Mouse (Mus musculus): ENCODE data around the gene Rad51b. TPM values are rescaled to one million over a fixed set of nuclear protein-coding genes. Genes with fewer than 3 reads are reported as not detected.

The Rad51b gene
- polyA plus RNA-seq, 1 experiment from 2014 or later = 6.3 TPM

DNA sequence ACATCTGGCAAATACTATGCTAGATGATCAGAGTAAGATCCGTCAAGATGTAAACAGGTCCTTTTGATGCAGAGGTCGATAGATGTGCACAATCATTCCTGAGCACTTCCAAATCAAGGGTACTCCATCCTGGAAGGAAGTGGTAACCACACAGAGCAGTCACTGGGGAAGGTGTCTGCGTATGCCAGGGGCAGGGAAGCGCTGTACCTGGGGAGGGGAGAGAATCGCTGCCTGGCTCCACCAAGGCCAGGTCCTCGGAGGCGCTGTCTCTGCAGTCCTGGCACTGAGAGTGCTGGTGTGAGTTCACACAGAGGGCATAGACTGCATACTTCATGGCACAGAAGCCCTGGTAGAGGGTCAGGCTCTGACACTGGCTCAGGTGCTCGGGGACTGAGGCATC lies 14.5 kb upstream of the Rad51b start:
- Histone ChIP-seq H3K4me2 (ENCODE audit: low read depth, severe bottlenecking) (no peak overlapping the region), H3K4me3 (ENCODE audit: low read depth, low read length) (no peak overlapping the region), H3K9ac (ENCODE audit: low read length) (no peak overlapping the region), H3K27ac (replicated peaks; ENCODE audit: low read depth, low read length) (no peak overlapping the region), H3K4me1 (ENCODE audit: control insufficient read depth, insufficient read depth, low read length) (no peaks in the 10 kb centered on the region), H3K36me3 (ENCODE audit: control insufficient read depth, insufficient read depth, low read length) (peaks cover 24% of the 10 kb centered on the region), H3K27me3 (ENCODE audit: control insufficient read depth, insufficient read depth, low read length) (no peaks in the 10 kb centered on the region), H3K9me3 (ENCODE audit: control insufficient read depth, low read length) (no peaks in the 10 kb centered on the region)
- 88% methylated on average over 8 of the region's 8 CpGs for WGBS
- DNase-seq (ENCODE audit: low spot score) (no peak), ATAC-seq (ENCODE audit: insufficient number of reproducible peaks, low FRiP score, low TSS enrichment, low read depth) (no peak)

DNA sequence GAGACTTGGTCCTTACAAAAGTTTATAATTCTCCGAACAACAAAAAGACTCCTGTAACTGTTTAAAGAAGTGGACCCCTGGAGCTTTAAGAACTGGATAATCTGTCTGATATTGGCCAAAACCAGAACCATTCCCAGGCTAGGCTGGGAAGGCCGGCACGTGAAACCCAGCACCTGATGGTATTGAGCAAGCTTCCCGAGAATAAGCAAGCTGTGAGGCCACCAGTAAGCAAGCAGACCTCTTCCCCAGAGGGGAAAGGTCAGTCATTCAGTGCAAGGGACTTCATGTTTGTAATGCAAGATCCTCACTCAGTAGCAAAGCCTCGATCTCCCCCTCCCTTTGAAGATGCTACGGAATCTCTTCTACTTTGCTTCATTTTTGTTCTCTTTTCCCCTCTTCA lies 4.2 kb upstream of the Rad51b start:
- Histone ChIP-seq H3K36me3 (ENCODE audit: control insufficient read depth, insufficient read depth, low read length) (peaks cover 3% of the 10 kb centered on the region; the same call in 1 of the 2 replicates), H3K27ac (replicated peaks; ENCODE audit: low read depth, low read length) (no peak overlapping the region), H3K9ac (ENCODE audit: low read length) (no peak overlapping the region), H3K4me3 (ENCODE audit: low read depth, low read length) (no peak overlapping the region), H3K4me2 (ENCODE audit: low read depth, severe bottlenecking) (no peak overlapping the region), H3K4me1 (ENCODE audit: control insufficient read depth, insufficient read depth, low read length) (0 out of 2 replicates have a peak, but pooled peaks cover 3% of the 10 kb centered on the region), H3K27me3 (ENCODE audit: control insufficient read depth, insufficient read depth, low read length) (no peaks in the 10 kb centered on the region), H3K9me3 (ENCODE audit: control insufficient read depth, low read length) (no peaks in the 10 kb centered on the region)
- WGBS = 88% methylated on average over 6 of the region's 6 CpGs
- DNase-seq (ENCODE audit: low spot score) (no peak), ATAC-seq (ENCODE audit: insufficient number of reproducible peaks, low FRiP score, low TSS enrichment, low read depth) (no peak)

DNA sequence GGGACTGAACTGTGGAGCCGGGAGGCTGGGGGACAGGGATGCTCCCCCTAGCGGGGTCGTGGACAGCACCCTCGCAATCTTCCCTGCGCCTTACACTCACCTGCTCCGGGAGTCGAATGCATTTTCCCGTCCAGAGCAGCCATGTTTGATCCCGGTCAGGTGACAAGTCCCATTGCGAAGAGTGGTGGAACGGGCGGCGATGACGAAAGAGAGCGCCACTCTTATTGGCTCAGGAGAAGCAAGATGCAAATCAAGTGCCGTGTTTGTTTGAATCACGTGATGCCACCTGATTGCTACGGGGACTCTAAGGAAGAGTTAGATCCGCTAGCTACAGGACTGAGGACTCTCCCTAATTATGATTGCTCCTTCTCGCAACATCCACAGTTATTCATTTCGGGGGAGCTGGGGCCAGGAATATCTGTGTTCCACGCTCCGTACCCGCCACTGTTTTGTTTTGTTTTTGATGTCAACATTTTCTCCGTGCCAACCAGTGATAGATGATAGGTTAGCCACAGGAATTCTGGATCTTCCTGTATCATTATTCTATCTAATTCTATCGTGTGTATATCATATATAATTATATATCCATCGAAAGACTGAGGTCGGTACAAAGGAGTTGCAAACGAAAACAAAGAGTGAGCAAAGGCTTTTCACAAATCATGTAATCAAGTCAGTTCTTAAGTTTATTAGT lies 811 bp upstream of the Rad51b start, which contains the start of gene Zfyve26:
Gene Zfyve26 (minus strand): TSS at position 179 of the 691 bp plus-strand sequence.
- Histone ChIP-seq H3K27me3 (ENCODE audit: control insufficient read depth, insufficient read depth, low read length) (no peaks in the 10 kb centered on the region), H3K4me3 (ENCODE audit: low read depth, low read length) (peak within 1 kb of the TSS; percentile 73), H3K9me3 (ENCODE audit: control insufficient read depth, low read length) (no peaks in the 10 kb centered on the region), H3K4me1 (ENCODE audit: control insufficient read depth, insufficient read depth, low read length) (0 out of 2 replicates have a peak, but pooled peaks cover 3% of the 10 kb centered on the region), H3K27ac (replicated peaks; ENCODE audit: low read depth, low read length) (peak within 1 kb of the TSS; percentile 4; the same call in 1 of the 2 replicates), H3K9ac (ENCODE audit: low read length) (peak within 1 kb of the TSS; percentile 76), H3K4me2 (ENCODE audit: low read depth, severe bottlenecking) (peak within 1 kb of the TSS; percentile 73), H3K36me3 (ENCODE audit: control insufficient read depth, insufficient read depth, low read length) (no peaks in the 10 kb centered on the region)
- ATAC-seq (ENCODE audit: insufficient number of reproducible peaks, low FRiP score, low TSS enrichment, low read depth) (peak; percentile 94), DNase-seq (ENCODE audit: low spot score) (peak; percentile 93)
- WGBS = under 1% methylated on average over 29 of the region's 29 CpGs

DNA sequence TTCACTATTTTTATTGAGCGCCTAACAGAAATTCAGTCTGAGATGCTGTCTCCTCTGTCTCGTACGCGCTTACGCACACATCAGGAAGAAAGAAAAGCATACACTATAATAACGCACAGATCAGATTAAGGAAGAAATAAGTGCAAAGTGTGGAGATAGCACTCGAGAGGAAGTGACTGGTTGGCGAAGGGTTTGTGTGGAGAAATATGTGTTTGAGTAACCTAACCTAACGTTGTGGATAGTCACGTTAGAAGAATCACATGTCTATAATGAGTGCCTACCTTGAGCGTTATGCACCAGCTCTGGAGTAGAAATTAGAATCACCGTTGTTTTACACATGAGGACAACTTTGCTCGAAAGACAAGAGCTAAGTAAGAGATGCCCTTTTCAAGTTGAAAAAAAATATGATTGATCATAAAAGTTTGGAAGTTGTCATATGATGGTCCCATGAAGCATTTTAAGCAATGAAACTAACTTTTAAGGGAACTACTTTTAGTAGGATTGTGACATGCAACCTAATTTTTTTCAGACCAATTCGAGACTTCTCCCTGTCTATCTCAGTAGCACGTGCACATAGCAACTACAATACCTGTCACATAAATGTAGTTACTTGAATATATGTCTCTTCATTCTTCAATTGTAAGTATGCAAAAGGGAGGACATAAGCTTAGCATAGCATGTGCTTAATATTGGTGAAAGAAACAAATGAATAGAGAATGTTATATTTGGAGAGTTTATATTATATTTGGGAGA lies 978 bp downstream of the Rad51b start:
- peak overlapping the region; percentile 73 for H3K4me2 ChIP-seq (ENCODE audit: low read depth, severe bottlenecking)
- no peaks in the 10 kb centered on the region for H3K9me3 ChIP-seq (ENCODE audit: control insufficient read depth, low read length)
- no peak for DNase-seq (ENCODE audit: low spot score)
- H3K4me3 ChIP-seq (ENCODE audit: low read depth, low read length) = peak overlapping the region; percentile 73
- peak overlapping the region; percentile 76 for H3K9ac ChIP-seq (ENCODE audit: low read length)
- no peak for ATAC-seq (ENCODE audit: insufficient number of reproducible peaks, low FRiP score, low TSS enrichment, low read depth)
- H3K36me3 ChIP-seq (ENCODE audit: control insufficient read depth, insufficient read depth, low read length) = no peaks in the 10 kb centered on the region
- 0 out of 2 replicates have a peak, but pooled peaks cover 3% of the 10 kb centered on the region for H3K4me1 ChIP-seq (ENCODE audit: control insufficient read depth, insufficient read depth, low read length)
- 17% methylated on average over 15 of the region's 15 CpGs for WGBS
- H3K27me3 ChIP-seq (ENCODE audit: control insufficient read depth, insufficient read depth, low read length) = no peaks in the 10 kb centered on the region
- no peak overlapping the region for H3K27ac ChIP-seq (replicated peaks; ENCODE audit: low read depth, low read length)

DNA sequence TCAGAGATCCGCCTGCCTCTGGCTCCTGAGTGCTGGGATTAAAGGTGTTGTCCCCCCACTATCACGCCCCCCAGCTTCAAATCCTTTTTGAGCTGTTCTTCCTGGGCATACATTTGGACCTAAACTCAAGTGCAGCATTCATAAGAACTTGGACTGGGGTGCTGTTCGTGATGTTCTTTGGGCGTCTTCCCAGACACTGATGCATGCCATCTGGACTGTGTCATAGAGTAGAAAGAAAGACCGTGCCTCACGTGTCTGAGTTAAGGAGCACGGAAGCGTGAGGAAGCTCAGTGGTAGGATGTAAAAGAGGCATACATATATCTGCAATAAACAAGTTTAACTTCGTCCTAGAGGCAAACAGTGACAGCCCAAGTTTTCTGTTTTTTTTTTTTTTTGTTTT lies 4.7 kb downstream of the Rad51b start:
- no peak overlapping the region for H3K9ac ChIP-seq (ENCODE audit: low read length)
- WGBS = 93% methylated on average over 9 of the region's 9 CpGs
- H3K4me2 ChIP-seq (ENCODE audit: low read depth, severe bottlenecking) = no peak overlapping the region
- H3K27ac ChIP-seq (replicated peaks; ENCODE audit: low read depth, low read length) = no peak overlapping the region
- ATAC-seq (ENCODE audit: insufficient number of reproducible peaks, low FRiP score, low TSS enrichment, low read depth) (no peak), DNase-seq (ENCODE audit: low spot score) (no peak)
- H3K9me3 ChIP-seq (ENCODE audit: control insufficient read depth, low read length) = no peaks in the 10 kb centered on the region
- no peaks in the 10 kb centered on the region for H3K27me3 ChIP-seq (ENCODE audit: control insufficient read depth, insufficient read depth, low read length)
- no peaks in the 10 kb centered on the region for H3K36me3 ChIP-seq (ENCODE audit: control insufficient read depth, insufficient read depth, low read length)
- no peak overlapping the region for H3K4me3 ChIP-seq (ENCODE audit: low read depth, low read length)
- H3K4me1 ChIP-seq (ENCODE audit: control insufficient read depth, insufficient read depth, low read length) = no peaks in the 10 kb centered on the region

DNA sequence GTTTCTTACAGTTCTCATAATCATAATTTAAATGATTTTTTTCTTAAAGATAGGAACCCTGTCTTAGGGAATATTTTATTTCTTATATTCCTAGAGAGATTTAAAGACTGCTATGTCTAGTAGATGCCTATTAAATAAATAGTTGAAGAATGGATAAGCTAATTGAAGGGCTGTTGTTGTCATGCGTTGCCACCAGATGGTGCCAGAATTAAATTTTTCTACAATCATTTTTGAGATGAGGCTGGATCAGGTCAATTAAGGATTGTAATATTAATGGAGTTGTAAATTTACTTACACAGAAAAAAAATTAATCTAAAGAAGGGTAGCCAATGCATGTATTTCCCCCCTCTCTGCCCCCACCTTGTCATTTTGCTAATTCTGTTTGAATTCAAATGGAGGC lies 8.0 kb downstream of the Rad51b start:
- Histone ChIP-seq H3K4me1 (ENCODE audit: control insufficient read depth, insufficient read depth, low read length) (no peaks in the 10 kb centered on the region), H3K9ac (ENCODE audit: low read length) (no peak overlapping the region)
- no peak for DNase-seq (ENCODE audit: low spot score)

DNA sequence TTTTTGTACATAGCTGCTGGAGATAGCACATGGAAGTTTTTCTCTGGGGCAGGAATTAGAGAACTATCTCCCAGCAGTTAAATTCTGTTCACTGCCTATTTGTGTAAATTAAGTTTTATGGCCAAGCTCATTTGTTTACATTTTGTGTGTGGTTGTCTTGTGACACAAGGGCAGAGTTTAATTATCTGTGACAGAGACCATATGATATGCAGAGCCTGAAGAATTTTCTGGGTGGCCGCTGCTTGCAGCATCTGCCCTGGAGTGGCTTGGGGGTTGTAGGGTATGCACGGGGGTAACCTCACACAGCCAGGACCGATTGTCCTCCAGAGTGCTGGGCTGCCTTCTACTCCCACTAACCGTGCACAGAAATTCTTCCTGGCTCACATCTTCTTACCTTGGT lies 8.9 kb downstream of the Rad51b start:
- Histone ChIP-seq H3K27ac (replicated peaks; ENCODE audit: low read depth, low read length) (no peak overlapping the region), H3K27me3 (ENCODE audit: control insufficient read depth, insufficient read depth, low read length) (no peaks in the 10 kb centered on the region), H3K9ac (ENCODE audit: low read length) (no peak overlapping the region), H3K36me3 (ENCODE audit: control insufficient read depth, insufficient read depth, low read length) (no peaks in the 10 kb centered on the region), H3K9me3 (ENCODE audit: control insufficient read depth, low read length) (no peaks in the 10 kb centered on the region), H3K4me1 (ENCODE audit: control insufficient read depth, insufficient read depth, low read length) (no peaks in the 10 kb centered on the region), H3K4me2 (ENCODE audit: low read depth, severe bottlenecking) (no peak overlapping the region), H3K4me3 (ENCODE audit: low read depth, low read length) (no peak overlapping the region)
- ATAC-seq (ENCODE audit: insufficient number of reproducible peaks, low FRiP score, low TSS enrichment, low read depth) (no peak), DNase-seq (ENCODE audit: low spot score) (no peak)
- 68% methylated on average over 4 of the region's 4 CpGs for WGBS

More for the DNA sequence above, 8.0 kb downstream of the Rad51b start:
- no peaks in the 10 kb centered on the region for H3K36me3 ChIP-seq (ENCODE audit: control insufficient read depth, insufficient read depth, low read length)
- H3K9me3 ChIP-seq (ENCODE audit: control insufficient read depth, low read length) = no peaks in the 10 kb centered on the region
- no peaks in the 10 kb centered on the region for H3K27me3 ChIP-seq (ENCODE audit: control insufficient read depth, insufficient read depth, low read length)
- no peak for ATAC-seq (ENCODE audit: insufficient number of reproducible peaks, low FRiP score, low TSS enrichment, low read depth)
- H3K4me2 ChIP-seq (ENCODE audit: low read depth, severe bottlenecking) = no peak overlapping the region
- H3K4me3 ChIP-seq (ENCODE audit: low read depth, low read length) = no peak overlapping the region
- 75% methylated on average over 1 of the region's 1 CpGs for WGBS
- no peak overlapping the region for H3K27ac ChIP-seq (replicated peaks; ENCODE audit: low read depth, low read length)

DNA sequence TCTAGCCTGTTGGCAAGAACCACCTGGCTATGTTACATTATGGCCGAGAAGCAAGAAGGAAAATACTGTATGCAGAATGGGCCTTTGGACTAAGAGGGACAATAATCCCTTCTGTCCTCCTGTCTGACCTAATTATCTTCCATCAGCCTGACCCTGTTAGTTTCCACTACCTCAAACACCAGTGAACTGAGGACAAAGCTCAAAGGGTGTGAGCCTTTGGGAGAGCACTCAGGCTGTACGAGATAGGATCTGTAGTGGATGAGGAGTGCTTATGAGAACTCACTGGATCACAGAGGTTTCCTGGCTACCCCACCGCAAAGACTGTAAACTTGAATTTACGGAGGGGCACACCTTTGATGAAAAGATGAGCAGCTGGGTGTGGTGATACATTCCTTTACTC lies 16.6 kb downstream of the Rad51b start:
- no peak overlapping the region for H3K9ac ChIP-seq (ENCODE audit: low read length)
- H3K4me3 ChIP-seq (ENCODE audit: low read depth, low read length) = no peak overlapping the region
- no peak overlapping the region for H3K4me2 ChIP-seq (ENCODE audit: low read depth, severe bottlenecking)
- no peak overlapping the region for H3K27ac ChIP-seq (replicated peaks; ENCODE audit: low read depth, low read length)
- no peaks in the 10 kb centered on the region; the same call in 1 of the 2 replicates for H3K36me3 ChIP-seq (ENCODE audit: control insufficient read depth, insufficient read depth, low read length)
- no peaks in the 10 kb centered on the region for H3K27me3 ChIP-seq (ENCODE audit: control insufficient read depth, insufficient read depth, low read length)
- ATAC-seq (ENCODE audit: insufficient number of reproducible peaks, low FRiP score, low TSS enrichment, low read depth) = no peak
- no peaks in the 10 kb centered on the region for H3K4me1 ChIP-seq (ENCODE audit: control insufficient read depth, insufficient read depth, low read length)
- DNase-seq (ENCODE audit: low spot score) = no peak
- no peaks in the 10 kb centered on the region for H3K9me3 ChIP-seq (ENCODE audit: control insufficient read depth, low read length)
- 87% methylated on average over 4 of the region's 4 CpGs for WGBS
